Mouse (Mus musculus) adrenal gland, postnatal 10 days (tissue): ENCODE measurements around the gene Unc5a. TPM values are rescaled to one million over a fixed set of nuclear protein-coding genes. Genes with fewer than 3 reads are reported as not detected.

ENCODE experiments used
- DNase-seq: peaks from one replicate; pipeline ENCODE4 v3.0.0; 2021; ENCODE audit warnings: mixed read lengths
- total RNA-seq, 2 experiments: library from RNA; stranded (reverse); gene quantifications; 2 replicates each; pipeline ENCODE4 v1.2.3; 2021

Unc5a gene
- total RNA-seq, 2 experiments from 2014 or later: 6.5 to 8.8 TPM

GRCm38 (mm10) chr13:55004646-55005045 lies 55.4 kb downstream of the Unc5a start:
- DNase-seq: peak; percentile 38

- DNase-seq: no peak
Measured at GRCm38 (mm10) chr13:55005691-55006414, 56.6 kb downstream of the Unc5a start.

GRCm38 (mm10) chr13:55006415-55006742 lies 57.2 kb downstream of the Unc5a start:
- DNase-seq: no peak

- DNase-seq: no peak
Measured at GRCm38 (mm10) chr13:55008589-55008988, 59.4 kb downstream of the Unc5a start.

- DNase-seq: no peak
Measured at GRCm38 (mm10) chr13:55011103-55011502, 61.9 kb downstream of the Unc5a start.

GRCm38 (mm10) chr13:55011981-55012478 lies 62.8 kb downstream of the Unc5a start:
- DNase-seq: peak; percentile 21

GRCm38 (mm10) chr13:55013702-55014344 lies 64.6 kb downstream of the Unc5a start:
- DNase-seq: peak; percentile 23

GRCm38 (mm10) chr13:55014451-55014850 lies 65.2 kb downstream of the Unc5a start:
- no peak for DNase-seq

GRCm38 (mm10) chr13:55017154-55017897 lies 68.1 kb downstream of the Unc5a start:
- DNase-seq: no peak

- DNase-seq: no peak
Measured at GRCm38 (mm10) chr13:55017898-55018599, 68.8 kb downstream of the Unc5a start.

GRCm38 (mm10) chr13:55018700-55019099 lies 69.5 kb downstream of the Unc5a start:
- DNase-seq: no peak

- DNase-seq: no peak
Measured at GRCm38 (mm10) chr13:55019181-55019580, 70.0 kb downstream of the Unc5a start.

- DNase-seq: no peak
Measured at GRCm38 (mm10) chr13:55020051-55020450, 70.8 kb downstream of the Unc5a start.

- no peak for DNase-seq
Measured at GRCm38 (mm10) chr13:55021194-55021779, 72.1 kb downstream of the Unc5a start, which contains the start of gene Hk3. TSS of gene Hk3 (minus strand) at chr13:55021385.

GRCm38 (mm10) chr13:55022256-55022655 lies 73.0 kb downstream of the Unc5a start:
- no peak for DNase-seq

GRCm38 (mm10) chr13:55022715-55023114 lies 73.5 kb downstream of the Unc5a start:
- peak; percentile 67 for DNase-seq

- no peak for DNase-seq
Measured at GRCm38 (mm10) chr13:55024215-55024614, 75.0 kb downstream of the Unc5a start.

GRCm38 (mm10) chr13:55040016-55040415 lies 90.8 kb downstream of the Unc5a start:
- no peak for DNase-seq

GRCm38 (mm10) chr13:55047706-55048105 lies 98.5 kb downstream of the Unc5a start:
- no peak for DNase-seq
